Mouse (Mus musculus): ENCODE results near the gene Supt3. TPM values are rescaled to one million over a fixed set of nuclear protein-coding genes. Genes with fewer than 3 reads are reported as not detected.

Gene Supt3
- polyA plus RNA-seq (2012; rRNA removed), result 9.1 and 10.9 TPM in 2 replicates

DNA sequence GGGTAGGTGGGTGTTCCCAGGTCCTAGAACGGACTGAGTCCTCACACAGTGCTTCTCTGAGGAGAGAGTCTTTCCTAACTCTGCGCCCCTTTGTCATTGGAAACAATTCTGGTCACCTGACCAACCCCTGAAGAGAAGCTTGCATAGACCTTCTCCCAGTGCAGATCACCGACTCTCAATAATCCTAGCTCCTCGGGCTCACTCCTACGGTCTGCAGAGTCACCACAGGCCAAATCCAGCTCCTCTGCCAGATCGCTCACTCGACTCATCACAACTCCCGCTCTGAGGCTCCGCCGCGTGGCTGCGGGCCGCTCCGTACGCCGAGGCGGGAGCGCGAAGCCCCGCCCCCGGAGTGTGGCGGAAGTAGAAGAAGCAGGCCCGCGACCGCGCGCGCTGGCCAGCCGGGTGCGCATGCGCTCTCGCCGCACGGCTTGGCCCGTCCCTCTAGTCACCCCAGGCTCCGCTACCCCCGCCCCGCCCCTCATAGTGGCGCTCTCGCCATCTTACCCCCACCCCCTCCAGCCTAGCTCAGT is at the start of gene Supt3:
Gene Supt3, plus strand, starts transcription at position 415 of the 533 bp plus-strand sequence.

DNA sequence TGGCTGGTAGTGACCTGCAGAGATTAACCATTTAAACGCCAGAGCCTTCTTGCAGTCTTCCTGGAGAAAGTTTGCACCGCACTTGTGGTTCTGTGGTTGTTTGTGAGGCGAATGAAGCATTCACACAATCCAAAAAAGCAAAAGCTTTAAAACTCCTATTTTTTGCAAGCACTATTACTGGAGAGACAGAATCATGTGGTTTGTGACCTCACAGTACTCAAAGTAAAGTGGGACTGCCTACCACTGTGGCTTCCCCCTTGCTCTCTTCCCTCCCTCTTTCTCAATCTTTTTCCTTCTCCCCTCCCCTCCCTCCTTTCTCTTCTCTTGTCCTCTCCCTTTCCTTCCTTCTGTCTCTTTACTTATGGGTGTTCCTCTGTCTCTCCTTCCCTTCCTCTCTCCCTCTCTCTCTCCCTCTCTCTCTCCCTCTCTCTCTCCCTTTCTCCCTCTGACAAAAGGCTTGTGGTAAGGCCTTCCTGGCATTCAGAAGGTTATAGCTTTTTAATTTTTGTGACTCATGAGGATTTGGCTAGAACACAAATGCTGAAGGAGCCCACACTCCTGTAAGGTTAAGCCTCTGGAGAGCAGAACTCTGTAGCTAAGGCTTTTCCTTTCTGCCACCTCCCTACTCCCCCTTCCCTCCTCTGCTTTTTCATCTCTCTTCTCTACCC is 37.7 kb downstream of the Supt3 start, which contains the start of gene Runx2:
Gene Runx2, minus strand, starts transcription at position 290 of the 668 bp plus-strand sequence.

Other genes starting within 250 kb of the Supt3 start
- 1.1 and 2.4 TPM in 2 replicates for gene Runx2, start 37.6 kb downstream of the Supt3 start, polyA plus RNA-seq (2012; rRNA removed)

Measured in central nervous system, embryonic 18 days (tissue).